Mouse (Mus musculus): ENCODE data around the gene Suco.

Gene Suco

DNA sequence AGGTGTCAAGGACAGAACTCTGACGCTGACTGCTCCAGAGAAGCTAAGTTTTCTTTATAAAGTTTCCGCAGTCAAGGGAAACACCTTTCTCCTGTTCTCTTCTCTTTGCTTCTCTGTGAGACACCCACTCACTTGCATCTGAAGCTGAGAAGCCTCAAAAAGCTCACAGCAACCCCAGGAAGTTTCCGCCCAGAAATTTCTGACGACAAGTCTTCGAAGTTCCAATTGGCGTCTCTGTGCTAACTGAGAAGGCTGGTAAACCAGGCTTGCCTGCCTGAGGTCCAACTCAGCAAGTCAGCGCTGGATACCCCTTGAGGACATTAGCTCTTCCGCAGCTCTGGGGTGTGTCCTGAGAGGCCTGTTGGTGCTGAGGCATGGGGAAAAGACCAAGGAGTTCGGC lies 88.1 kb downstream of the Suco start, which contains the start of gene Fasl:
Gene Fasl, minus strand, starts transcription at position 157 of the 400 bp plus-strand sequence.
- DNase-seq (ENCODE audit: low spot score in 2 of 2) = no peak

DNA sequence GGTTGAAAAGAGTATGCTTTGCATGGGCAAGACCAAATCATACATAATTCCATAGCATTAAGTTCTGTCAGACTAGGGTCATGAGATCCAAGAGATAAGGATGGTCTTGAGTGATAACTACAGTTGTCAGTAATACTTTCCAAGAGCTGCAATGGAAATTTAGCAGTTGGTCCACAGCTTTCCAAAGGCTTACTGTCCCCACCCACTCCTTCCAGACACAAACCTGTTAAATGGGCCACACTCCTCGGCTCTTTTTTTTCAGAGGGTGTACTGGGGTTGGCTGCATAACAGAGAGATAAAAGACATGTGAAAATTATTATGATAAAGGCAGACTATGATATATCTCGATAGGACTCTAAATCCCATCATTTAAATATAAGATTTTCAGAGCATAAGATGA lies 93.8 kb downstream of the Suco start:
- no peak for DNase-seq (ENCODE audit: low spot score in 2 of 2)

DNA sequence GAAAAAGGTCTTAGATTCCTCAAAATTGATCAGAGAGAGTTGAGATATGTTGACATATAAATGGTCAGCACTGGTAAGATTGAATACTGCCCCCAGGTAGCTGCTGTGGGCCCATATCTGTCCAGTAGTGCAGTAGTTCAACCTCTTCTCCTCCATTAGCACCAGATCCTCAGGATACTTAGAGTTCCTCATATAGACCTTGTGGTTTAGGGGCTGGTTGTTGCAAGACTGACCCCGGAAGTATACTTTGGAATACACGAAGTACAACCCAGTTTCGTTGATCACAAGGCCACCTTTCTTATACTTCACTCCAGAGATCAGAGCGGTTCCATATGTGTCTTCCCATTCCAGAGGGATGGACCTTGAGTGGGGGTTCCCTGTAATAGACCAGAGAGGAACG lies 94.9 kb downstream of the Suco start:
- no peak for DNase-seq (ENCODE audit: low spot score in 2 of 2)

DNA sequence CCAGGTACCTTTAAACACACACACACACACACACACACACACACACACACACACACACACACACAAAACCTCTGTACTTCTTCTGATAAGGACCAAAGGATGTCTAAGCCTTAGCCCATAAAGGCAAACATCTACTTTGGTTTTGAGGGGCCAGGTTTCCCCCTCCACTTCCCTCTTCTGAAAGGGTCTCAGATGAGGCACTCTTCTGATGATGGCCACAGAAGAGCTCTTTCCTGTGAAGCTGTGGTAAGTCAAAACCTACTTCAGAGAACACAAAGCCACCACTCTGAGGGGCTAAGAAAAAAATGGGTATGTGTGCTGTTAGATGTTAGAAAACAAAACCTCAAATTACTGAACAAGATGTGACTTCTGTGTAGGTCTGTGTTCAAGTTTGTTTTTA lies 97.4 kb downstream of the Suco start:
- no peak for DNase-seq (ENCODE audit: low spot score in 2 of 2)

DNA sequence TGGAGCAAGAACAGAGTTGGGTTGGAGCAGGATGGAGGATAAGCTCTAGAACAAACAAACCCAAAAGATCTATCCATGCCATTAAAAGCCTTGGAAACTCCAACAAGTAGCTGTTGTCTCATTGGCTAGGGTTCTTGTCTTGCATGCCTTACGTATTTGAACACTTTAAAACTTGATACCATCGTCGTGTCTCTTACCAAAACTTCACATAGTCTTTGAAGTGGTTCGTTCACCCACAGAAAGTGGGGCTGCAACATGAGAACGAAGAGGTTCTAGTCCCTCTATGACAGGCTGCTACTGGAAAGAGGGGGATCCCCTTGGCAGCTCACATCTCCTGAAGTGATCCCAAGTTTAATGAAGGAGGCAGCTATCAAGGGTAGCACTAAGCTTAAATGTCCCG lies 101.3 kb downstream of the Suco start:
- no peak for DNase-seq (ENCODE audit: low spot score in 2 of 2)

DNA sequence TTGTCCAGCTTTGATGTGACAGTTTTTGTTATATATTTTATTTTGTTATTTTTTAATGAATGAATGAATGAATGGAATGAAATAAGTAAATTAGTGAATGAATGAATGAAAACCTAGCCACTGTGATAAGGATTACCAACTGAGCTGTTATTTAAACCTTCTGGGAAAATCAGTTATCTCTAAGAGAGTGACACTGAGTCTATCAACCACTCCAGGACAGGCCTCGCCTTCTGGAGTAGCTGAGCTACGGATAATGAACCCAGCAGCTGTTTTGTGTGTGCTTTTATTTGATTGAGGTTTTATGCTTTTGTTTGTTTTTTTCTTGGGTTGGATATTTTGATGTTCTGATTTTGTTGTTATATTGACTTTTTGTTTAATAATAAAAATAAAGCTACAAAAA lies 105.2 kb downstream of the Suco start:
- no peak for DNase-seq (ENCODE audit: low spot score in 2 of 2)

DNA sequence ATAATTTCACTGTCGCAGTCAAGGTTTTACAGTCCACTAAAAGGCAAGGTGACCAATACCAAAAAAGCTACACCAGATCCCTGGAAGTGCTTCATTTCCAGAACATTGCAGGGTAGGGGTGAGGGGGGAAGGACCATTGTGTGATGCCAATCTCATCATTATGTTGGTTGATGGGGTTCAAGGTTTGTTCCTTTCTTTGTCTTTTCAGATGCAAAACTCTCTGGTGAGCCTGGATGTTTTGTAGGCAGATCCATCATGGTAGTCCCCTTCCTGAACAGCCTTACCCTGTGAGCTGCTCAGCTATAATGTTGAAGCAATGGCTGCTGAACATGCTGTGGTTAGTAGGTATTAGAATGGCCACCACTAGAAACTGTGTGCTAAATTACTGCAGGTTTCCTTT lies 107.2 kb downstream of the Suco start:
- DNase-seq (ENCODE audit: low spot score in 2 of 2) = no peak

DNA sequence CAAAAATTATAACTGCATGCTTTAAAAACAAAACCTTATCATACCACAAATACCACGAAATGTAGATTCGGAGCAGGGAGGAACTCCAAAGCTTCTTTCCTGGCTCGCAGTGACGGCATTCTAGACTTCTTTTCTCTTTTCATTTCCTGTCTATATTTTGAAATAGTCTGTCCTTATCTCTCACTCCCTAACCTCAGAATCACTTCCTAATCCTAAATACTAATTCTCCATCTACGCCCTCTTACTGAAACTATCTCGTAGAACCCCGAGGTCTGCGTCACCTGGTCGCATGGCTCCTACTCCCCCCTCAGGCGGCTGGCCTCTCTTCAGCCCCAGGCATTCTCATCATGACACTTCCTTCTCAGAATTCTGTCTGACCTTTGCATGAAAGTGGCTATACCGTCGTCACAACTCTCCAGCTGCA lies 109.4 kb downstream of the Suco start:
- no peak for DNase-seq (ENCODE audit: low spot score in 2 of 2)

DNA sequence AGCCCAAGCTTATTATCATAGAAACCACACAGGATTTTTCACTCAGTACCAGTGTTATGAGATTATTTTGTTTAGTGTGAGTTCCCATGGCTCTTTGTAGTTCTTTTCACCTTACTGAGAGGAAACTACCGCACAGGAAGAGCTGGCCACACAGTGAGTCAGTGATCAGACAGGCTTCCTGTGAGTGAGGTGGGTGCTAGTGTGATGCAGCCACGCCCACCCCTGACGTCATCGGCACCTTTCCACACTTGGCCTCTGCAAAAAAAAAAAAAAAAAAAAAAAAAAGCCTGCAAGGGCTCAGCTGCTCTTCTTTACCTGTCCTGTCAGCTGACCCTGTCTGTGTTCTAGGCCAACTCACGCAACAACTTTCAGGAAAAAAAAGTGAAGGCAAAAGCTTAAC lies 109.8 kb downstream of the Suco start:
- DNase-seq (ENCODE audit: low spot score in 2 of 2) = no peak
